Mouse (Mus musculus) lung, embryonic 16.5 days (tissue): Measurements from ENCODE around the gene Rassf1. TPM values are rescaled to one million over a fixed set of nuclear protein-coding genes. Genes with fewer than 3 reads are reported as not detected.

Experiments used
- ATAC-seq: fragments of 200-750 bp; cut with Nextera tagmentation; 2 replicates; pipeline ENCODE4 v1.8.0; 2017; ENCODE audit warnings: low read depth, mild to moderate bottlenecking, moderate library complexity
- H3K27ac ChIP-seq: fragments of 300-500 bp; sonication (generic); 2 replicates; pipeline ENCODE4 v1.5.1; 2014; ENCODE audit warnings: mild to moderate bottlenecking, control low read depth, low read length
- H3K27me3 ChIP-seq: fragments of 300-500 bp; sonication (generic); 2 replicates; pipeline ENCODE4 v1.6.1; 2014; ENCODE audit warnings: low read depth, low read length, mixed read lengths; ENCODE audit not compliant: control insufficient read depth, insufficient read depth
- H3K36me3 ChIP-seq: fragments of 300-500 bp; sonication (generic); 2 replicates; pipeline ENCODE4 v1.6.1; 2014; ENCODE audit warnings: low read length; ENCODE audit not compliant: control insufficient read depth, insufficient read depth
- H3K4me1 ChIP-seq: fragments of 300-500 bp; sonication (generic); replicated peaks from 2 replicates; pipeline ENCODE4 v1.6.1; 2014; ENCODE audit warnings: low read length, mixed read lengths; ENCODE audit not compliant: control insufficient read depth, insufficient read depth
- H3K4me2 ChIP-seq: fragments of 300-500 bp; sonication (generic); 2 replicates; pipeline ENCODE4 v1.6.1; 2014; ENCODE audit warnings: low read depth, low read length, control low read depth
- H3K4me3 ChIP-seq: fragments of 300-500 bp; sonication (generic); 2 replicates; pipeline ENCODE4 v1.5.1; 2014; ENCODE audit warnings: mild to moderate bottlenecking, low read length, control low read depth
- H3K9ac ChIP-seq: fragments of 300-500 bp; sonication (generic); 2 replicates; pipeline ENCODE4 v1.6.1; 2014; ENCODE audit warnings: low read length, control low read depth
- H3K9me3 ChIP-seq: fragments of 300-500 bp; sonication (generic); 2 replicates; pipeline ENCODE4 v1.6.1; 2016; ENCODE audit warnings: low read length; ENCODE audit not compliant: control insufficient read depth
- WGBS: fragments of 180-500 bp; shearing (Covaris S2); extraction: QIAGEN DNeasy Blood & Tissue Kit; methylation state at CpG from one replicate; pipeline ENCODE4 v1.1.7; 2014; 5-methylcytosine and 5-hydroxymethylcytosine counted together
- polyA plus RNA-seq: library from polyadenylated mRNA; unstranded; fragments of >200 nt; fragmentation: Nextera tagmentation; extraction: Ambion mirVana; gene quantifications from 2 replicates; pipeline ENCODE4 v1.2.1, GENCODE M21; 2015

Gene Rassf1
- polyA plus RNA-seq, 1 experiment from 2014 or later, result 55.4 TPM

- H3K4me2 ChIP-seq, result no peak overlapping the region
- ATAC-seq, result no peak
- WGBS, result 80% methylated on average over 11 of the region's 11 CpGs
- H3K9ac ChIP-seq, result no peak overlapping the region
- H3K4me1 ChIP-seq, result peaks cover 10% of the 10 kb centered on the region
- peaks cover 27% of the 10 kb centered on the region for H3K36me3 ChIP-seq
- no peak overlapping the region for H3K4me3 ChIP-seq
- H3K27ac ChIP-seq, result no peak overlapping the region
- H3K27me3 ChIP-seq, result no peaks in the 10 kb centered on the region
- no peaks in the 10 kb centered on the region for H3K9me3 ChIP-seq
Observed at GRCm38 (mm10) chr9:107593101-107593976, 42.0 kb downstream of the Rassf1 start.

GRCm38 (mm10) chr9:107594281-107595062 is 43.1 kb downstream of the Rassf1 start:
- WGBS, result 77% methylated on average over 8 of the region's 8 CpGs

GRCm38 (mm10) chr9:107596619-107597569 is 45.5 kb downstream of the Rassf1 start:
- Histone ChIP-seq H3K4me1 (no peaks in the 10 kb centered on the region), H3K9me3 (no peaks in the 10 kb centered on the region), H3K36me3 (peaks cover 12% of the 10 kb centered on the region), H3K4me3 (no peak overlapping the region), H3K27ac (0 out of 2 replicates have a peak overlapping the region, but pooled peaks have one; percentile 10), H3K9ac (0 out of 2 replicates have a peak overlapping the region, but pooled peaks have one; percentile 4), H3K27me3 (no peaks in the 10 kb centered on the region), H3K4me2 (no peak overlapping the region)
- no peak for ATAC-seq
- 78% methylated on average over 11 of the region's 11 CpGs for WGBS

More at GRCm38 (mm10) chr9:107594281-107595062, 43.1 kb downstream of the Rassf1 start:
- Histone ChIP-seq H3K36me3 (peaks cover 27% of the 10 kb centered on the region), H3K4me3 (no peak overlapping the region), H3K9ac (no peak overlapping the region), H3K27me3 (no peaks in the 10 kb centered on the region), H3K4me2 (no peak overlapping the region), H3K9me3 (no peaks in the 10 kb centered on the region), H3K27ac (no peak overlapping the region), H3K4me1 (no peaks in the 10 kb centered on the region; the same call in 1 of the 2 replicates)
- ATAC-seq, result no peak

- no peak overlapping the region for H3K4me3 ChIP-seq
- H3K9me3 ChIP-seq, result no peaks in the 10 kb centered on the region
- no peak overlapping the region for H3K4me2 ChIP-seq
- 59% methylated on average over 5 of the region's 5 CpGs for WGBS
- H3K36me3 ChIP-seq, result peaks cover 7% of the 10 kb centered on the region; the same call in 1 of the 2 replicates
- no peaks in the 10 kb centered on the region for H3K4me1 ChIP-seq
- H3K9ac ChIP-seq, result no peak overlapping the region
- no peaks in the 10 kb centered on the region for H3K27me3 ChIP-seq
- H3K27ac ChIP-seq, result no peak overlapping the region
- ATAC-seq, result no peak
Observed at GRCm38 (mm10) chr9:107598385-107598784, 47.0 kb downstream of the Rassf1 start.

- no peak overlapping the region for H3K4me3 ChIP-seq
- H3K9me3 ChIP-seq, result no peaks in the 10 kb centered on the region
- no peaks in the 10 kb centered on the region for H3K36me3 ChIP-seq
- H3K9ac ChIP-seq, result no peak overlapping the region
- no peak overlapping the region for H3K27ac ChIP-seq
- no peaks in the 10 kb centered on the region for H3K27me3 ChIP-seq
- ATAC-seq, result no peak
- H3K4me1 ChIP-seq, result peaks cover 3% of the 10 kb centered on the region
- no peak overlapping the region for H3K4me2 ChIP-seq
- 78% methylated on average over 9 of the region's 9 CpGs for WGBS
Observed at GRCm38 (mm10) chr9:107599433-107599832, 48.1 kb downstream of the Rassf1 start.

- WGBS, result 60% methylated on average over 14 of the region's 14 CpGs
- no peaks in the 10 kb centered on the region for H3K27me3 ChIP-seq
- no peak overlapping the region for H3K27ac ChIP-seq
- H3K9me3 ChIP-seq, result no peaks in the 10 kb centered on the region
- no peak overlapping the region for H3K9ac ChIP-seq
- H3K4me1 ChIP-seq, result peaks cover 7% of the 10 kb centered on the region
- no peak overlapping the region for H3K4me2 ChIP-seq
- ATAC-seq, result no peak
- H3K36me3 ChIP-seq, result no peaks in the 10 kb centered on the region
- H3K4me3 ChIP-seq, result no peak overlapping the region
Observed at GRCm38 (mm10) chr9:107599842-107600241, 48.5 kb downstream of the Rassf1 start.

- no peak for ATAC-seq
- no peaks in the 10 kb centered on the region for H3K9me3 ChIP-seq
- H3K27me3 ChIP-seq, result no peaks in the 10 kb centered on the region
- H3K4me1 ChIP-seq, result peaks cover 8% of the 10 kb centered on the region
- WGBS, result 77% methylated on average over 12 of the region's 12 CpGs
- H3K9ac ChIP-seq, result no peak overlapping the region
- H3K4me2 ChIP-seq, result no peak overlapping the region
- no peak overlapping the region for H3K4me3 ChIP-seq
- no peaks in the 10 kb centered on the region for H3K36me3 ChIP-seq
- H3K27ac ChIP-seq, result no peak overlapping the region
Observed at GRCm38 (mm10) chr9:107600745-107601144, 49.4 kb downstream of the Rassf1 start.

GRCm38 (mm10) chr9:107601275-107601674 is 49.9 kb downstream of the Rassf1 start:
- WGBS, result 77% methylated on average over 11 of the region's 11 CpGs
- H3K4me3 ChIP-seq, result no peak overlapping the region
- no peaks in the 10 kb centered on the region for H3K36me3 ChIP-seq
- H3K27me3 ChIP-seq, result no peaks in the 10 kb centered on the region
- no peak for ATAC-seq
- no peak overlapping the region for H3K4me2 ChIP-seq
- H3K4me1 ChIP-seq, result peaks cover 8% of the 10 kb centered on the region
- H3K9me3 ChIP-seq, result no peaks in the 10 kb centered on the region
- no peak overlapping the region for H3K27ac ChIP-seq
- no peak overlapping the region for H3K9ac ChIP-seq
